Mouse (Mus musculus) adipocyte (in vitro differentiated cells): ENCODE results near the gene Crygs.

ENCODE experiments used
- DNase-seq: peaks from one replicate; pipeline ENCODE4 v3.0.0-alpha.2; 2016; ENCODE audit warnings: low spot score

The Crygs gene

GRCm38 (mm10) chr16:22811477-22811876, at the start of gene Crygs:
TSS of gene Crygs (minus strand) at chr16:22811577.
- no peak for DNase-seq

- DNase-seq, result peak; percentile 100
These were observed 46.2 kb upstream of the Crygs start, which contains the start of the genes Tbccd1 and Dnajb11 for GRCm38 (mm10) chr16:22857431-22858113. TSS of gene Tbccd1 (minus strand) at chr16:22857669. TSS of gene Dnajb11 (plus strand) at chr16:22857845.

GRCm38 (mm10) chr16:22856773-22857172, 45.4 kb upstream of the Crygs start:
- DNase-seq, result no peak

- no peak for DNase-seq
These were observed 41.3 kb upstream of the Crygs start for GRCm38 (mm10) chr16:22852709-22853108.

- peak; percentile 37 for DNase-seq
These were observed 37.0 kb upstream of the Crygs start for GRCm38 (mm10) chr16:22848331-22848730.

- no peak for DNase-seq
These were observed 36.3 kb upstream of the Crygs start for GRCm38 (mm10) chr16:22847686-22848085.

- peak; percentile 19 for DNase-seq
These were observed 34.1 kb upstream of the Crygs start for GRCm38 (mm10) chr16:22845481-22845880.

GRCm38 (mm10) chr16:22844834-22845233, 33.5 kb upstream of the Crygs start:
- DNase-seq, result no peak

GRCm38 (mm10) chr16:22844061-22844801, 32.9 kb upstream of the Crygs start:
- DNase-seq, result no peak

GRCm38 (mm10) chr16:22842871-22843270, 31.5 kb upstream of the Crygs start:
- DNase-seq, result no peak

GRCm38 (mm10) chr16:22839146-22839857, 27.9 kb upstream of the Crygs start:
- no peak for DNase-seq

- no peak for DNase-seq
These were observed 21.7 kb upstream of the Crygs start for GRCm38 (mm10) chr16:22832932-22833525.

GRCm38 (mm10) chr16:22820731-22821130, 9.4 kb upstream of the Crygs start:
- DNase-seq, result no peak

- peak; percentile 76 for DNase-seq
These were observed 3.8 kb downstream of the Crygs start for GRCm38 (mm10) chr16:22807468-22808070.

GRCm38 (mm10) chr16:22802786-22803185, 8.6 kb downstream of the Crygs start:
- DNase-seq, result no peak

GRCm38 (mm10) chr16:22800849-22801109, 10.6 kb downstream of the Crygs start:
- DNase-seq, result no peak

GRCm38 (mm10) chr16:22800026-22800848, 11.1 kb downstream of the Crygs start:
- no peak for DNase-seq

GRCm38 (mm10) chr16:22798520-22798919, 12.9 kb downstream of the Crygs start:
- no peak for DNase-seq

- no peak for DNase-seq
These were observed 13.9 kb downstream of the Crygs start for GRCm38 (mm10) chr16:22797521-22797920.

- DNase-seq, result peak; percentile 45
These were observed 15.9 kb downstream of the Crygs start for GRCm38 (mm10) chr16:22795497-22795896.

- peak; percentile 57 for DNase-seq
These were observed 20.1 kb downstream of the Crygs start for GRCm38 (mm10) chr16:22791235-22791634.
